Mouse (Mus musculus): ENCODE results near the gene Sema5b. TPM values are rescaled to one million over a fixed set of nuclear protein-coding genes. Genes with fewer than 3 reads are reported as not detected.

Sema5b gene
- 15.4 and 16.7 TPM in 2 replicates for polyA plus RNA-seq (2014; fragmentation: Nextera tagmentation; extraction: Ambion mirVana)

DNA sequence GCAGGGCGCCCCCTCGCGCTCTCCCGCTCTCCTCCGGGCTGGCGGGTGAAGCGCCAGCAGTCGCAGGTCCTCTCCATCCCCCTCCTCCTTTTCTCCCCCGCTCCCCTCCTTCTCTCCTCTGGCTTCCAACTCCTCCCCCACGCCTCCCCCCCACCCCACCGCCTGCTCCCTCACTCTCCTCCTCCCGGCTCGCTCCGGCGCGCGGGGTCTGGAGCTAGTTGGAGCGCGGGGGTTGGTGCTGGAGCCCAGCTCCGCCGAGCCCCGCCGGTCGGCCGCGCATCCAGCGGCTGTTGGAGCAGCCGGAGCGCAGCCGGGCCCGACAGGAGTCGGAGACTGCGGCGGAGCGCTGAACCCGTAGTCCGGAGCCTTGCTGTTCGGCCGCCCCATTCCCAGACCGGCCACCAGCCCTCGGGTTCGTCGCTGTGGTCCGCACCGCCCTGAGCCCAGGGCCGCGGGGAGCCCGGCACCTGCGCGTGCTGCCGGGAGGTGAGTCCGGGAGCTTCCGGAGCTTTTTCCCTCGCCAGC, at the start of gene Sema5b:
TSS of gene Sema5b (plus strand) at position 29 of the 525 bp plus-strand sequence.
- H3K9ac ChIP-seq = peak within 1 kb of the TSS; percentile 78
- 0% methylated on average over 47 of the region's 54 CpGs for WGBS
- peak within 1 kb of the TSS; percentile 90 for H3K4me2 ChIP-seq (replicated peaks)
- H3K27me3 ChIP-seq (ENCODE audit: control insufficient read depth, insufficient read depth, low read length) = no peaks in the 10 kb centered on the region
- no peaks in the 10 kb centered on the region for H3K9me3 ChIP-seq (ENCODE audit: control insufficient read depth, low read length)
- H3K4me3 ChIP-seq (replicated peaks; ENCODE audit: low read length) = peak within 1 kb of the TSS; percentile 73
- DNase-seq (ENCODE audit: low spot score) (peak; percentile 77), ATAC-seq (ENCODE audit: low FRiP score) (peak; percentile 88)
- H3K4me1 ChIP-seq (replicated peaks; ENCODE audit: control insufficient read depth, insufficient read depth, low read length) = peaks cover 11% of the 10 kb centered on the region
- H3K27ac ChIP-seq = peak within 1 kb of the TSS; percentile 82
- no peaks in the 10 kb centered on the region for H3K36me3 ChIP-seq (replicated peaks; ENCODE audit: control insufficient read depth, insufficient read depth)

DNA sequence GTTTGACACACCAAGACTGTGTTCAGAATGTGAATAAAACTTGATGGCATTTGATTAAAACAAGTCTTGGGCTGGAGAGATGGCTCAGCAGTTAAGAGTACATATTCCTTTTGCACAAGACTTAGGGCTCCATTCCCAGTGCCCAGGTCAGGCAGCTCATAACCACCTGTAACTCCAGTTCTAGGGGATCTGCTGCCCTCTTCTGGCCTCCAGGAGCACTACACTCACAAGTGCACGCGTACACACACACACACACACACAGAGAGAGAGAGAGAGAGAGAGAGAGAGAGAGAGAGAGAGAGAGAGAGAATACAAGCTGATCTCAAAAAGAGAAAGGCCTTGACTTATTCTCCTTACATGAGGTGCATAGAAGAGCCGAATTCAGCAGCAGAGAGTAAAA, 40.6 kb upstream of the Sema5b start:
- Histone ChIP-seq H3K27ac (no peak overlapping the region), H3K36me3 (replicated peaks; ENCODE audit: control insufficient read depth, insufficient read depth) (no peaks in the 10 kb centered on the region), H3K4me1 (replicated peaks; ENCODE audit: control insufficient read depth, insufficient read depth, low read length) (no peaks in the 10 kb centered on the region), H3K4me2 (replicated peaks) (no peak overlapping the region), H3K9me3 (ENCODE audit: control insufficient read depth, low read length) (no peaks in the 10 kb centered on the region), H3K9ac (no peak overlapping the region), H3K4me3 (replicated peaks; ENCODE audit: low read length) (no peak overlapping the region), H3K27me3 (ENCODE audit: control insufficient read depth, insufficient read depth, low read length) (no peaks in the 10 kb centered on the region)
- 93% methylated on average over 3 of the region's 3 CpGs for WGBS
- no peak for DNase-seq (ENCODE audit: low spot score)
- no peak for ATAC-seq (ENCODE audit: low FRiP score)

- WGBS = 37% methylated on average over 4 of the region's 4 CpGs
These were observed 39.7 kb upstream of the Sema5b start for GRCm38 (mm10) chr16:35501106-35501760.

GRCm38 (mm10) chr16:35502456-35502855, 38.5 kb upstream of the Sema5b start:
- H3K4me1 ChIP-seq (replicated peaks; ENCODE audit: control insufficient read depth, insufficient read depth, low read length) = no peaks in the 10 kb centered on the region
- no peak overlapping the region for H3K27ac ChIP-seq
- H3K9ac ChIP-seq = no peak overlapping the region
- no peaks in the 10 kb centered on the region for H3K27me3 ChIP-seq (ENCODE audit: control insufficient read depth, insufficient read depth, low read length)
- no peaks in the 10 kb centered on the region for H3K36me3 ChIP-seq (replicated peaks; ENCODE audit: control insufficient read depth, insufficient read depth)
- H3K4me3 ChIP-seq (replicated peaks; ENCODE audit: low read length) = no peak overlapping the region
- no peaks in the 10 kb centered on the region for H3K9me3 ChIP-seq (ENCODE audit: control insufficient read depth, low read length)
- DNase-seq (ENCODE audit: low spot score) (no peak), ATAC-seq (ENCODE audit: low FRiP score) (no peak)
- WGBS = 79% methylated on average over 11 of the region's 11 CpGs
- no peak overlapping the region for H3K4me2 ChIP-seq (replicated peaks)

More at GRCm38 (mm10) chr16:35501106-35501760, 39.7 kb upstream of the Sema5b start:
- H3K9ac ChIP-seq = no peak overlapping the region
- H3K4me2 ChIP-seq (replicated peaks) = no peak overlapping the region
- no peak overlapping the region for H3K27ac ChIP-seq
- H3K27me3 ChIP-seq (ENCODE audit: control insufficient read depth, insufficient read depth, low read length) = no peaks in the 10 kb centered on the region
- H3K4me3 ChIP-seq (replicated peaks; ENCODE audit: low read length) = no peak overlapping the region
- no peaks in the 10 kb centered on the region for H3K9me3 ChIP-seq (ENCODE audit: control insufficient read depth, low read length)
- ATAC-seq (ENCODE audit: low FRiP score) (no peak), DNase-seq (ENCODE audit: low spot score) (no peak)
- H3K4me1 ChIP-seq (replicated peaks; ENCODE audit: control insufficient read depth, insufficient read depth, low read length) = no peaks in the 10 kb centered on the region
- no peaks in the 10 kb centered on the region for H3K36me3 ChIP-seq (replicated peaks; ENCODE audit: control insufficient read depth, insufficient read depth)

DNA sequence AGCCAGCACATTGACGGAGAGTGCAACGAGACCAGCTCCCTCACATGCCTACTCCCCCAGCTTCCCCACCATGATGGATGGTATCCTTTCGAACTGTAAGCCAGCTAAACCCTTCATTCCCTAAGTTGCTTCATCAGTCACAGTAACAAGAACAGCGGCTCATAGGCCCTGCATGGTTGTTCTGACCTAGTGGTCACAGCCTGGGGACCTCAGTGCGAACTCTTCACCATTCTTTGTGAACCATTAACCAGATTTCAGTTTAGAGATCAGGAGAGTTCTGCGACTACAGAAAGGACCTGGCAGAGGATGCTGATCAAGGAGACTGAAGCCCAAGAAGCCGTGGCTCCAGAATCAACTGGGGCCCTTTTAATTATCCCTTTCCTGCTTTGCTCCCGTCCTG, 36.7 kb upstream of the Sema5b start:
- H3K27me3 ChIP-seq (ENCODE audit: control insufficient read depth, insufficient read depth, low read length) = no peaks in the 10 kb centered on the region
- no peak overlapping the region for H3K27ac ChIP-seq
- DNase-seq (ENCODE audit: low spot score) (no peak), ATAC-seq (ENCODE audit: low FRiP score) (no peak)
- no peaks in the 10 kb centered on the region for H3K9me3 ChIP-seq (ENCODE audit: control insufficient read depth, low read length)
- no peak overlapping the region for H3K4me3 ChIP-seq (replicated peaks; ENCODE audit: low read length)
- WGBS = 92% methylated on average over 8 of the region's 8 CpGs
- H3K4me1 ChIP-seq (replicated peaks; ENCODE audit: control insufficient read depth, insufficient read depth, low read length) = no peaks in the 10 kb centered on the region
- no peak overlapping the region for H3K9ac ChIP-seq
- no peak overlapping the region for H3K4me2 ChIP-seq (replicated peaks)
- H3K36me3 ChIP-seq (replicated peaks; ENCODE audit: control insufficient read depth, insufficient read depth) = no peaks in the 10 kb centered on the region

DNA sequence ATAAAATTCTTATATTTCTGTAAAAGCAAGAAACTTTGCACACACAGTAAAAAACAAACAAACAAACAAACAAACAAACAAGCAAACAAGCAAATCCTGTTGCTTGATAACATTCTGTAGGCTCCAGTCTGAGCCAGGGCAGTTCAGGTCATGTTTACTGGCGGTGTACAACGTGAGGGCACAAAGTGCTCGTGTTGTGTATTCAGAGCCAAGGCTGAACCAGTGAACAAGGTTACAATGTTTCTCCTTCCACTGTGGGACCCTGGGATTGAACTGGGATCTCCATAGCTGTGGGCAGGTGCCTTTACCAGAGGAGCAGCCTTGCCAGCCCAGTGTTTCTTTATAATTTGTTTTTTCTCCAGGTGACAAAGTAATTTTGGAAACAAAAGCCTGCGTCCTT, 35.2 kb upstream of the Sema5b start:
- no peak overlapping the region for H3K9ac ChIP-seq
- no peaks in the 10 kb centered on the region for H3K27me3 ChIP-seq (ENCODE audit: control insufficient read depth, insufficient read depth, low read length)
- no peak overlapping the region for H3K4me3 ChIP-seq (replicated peaks; ENCODE audit: low read length)
- no peak overlapping the region for H3K27ac ChIP-seq
- whole genome bisulfite sequencing = 91% methylated on average over 4 of the region's 4 CpGs
- no peak overlapping the region for H3K4me2 ChIP-seq (replicated peaks)
- H3K36me3 ChIP-seq (replicated peaks; ENCODE audit: control insufficient read depth, insufficient read depth) = no peaks in the 10 kb centered on the region
- ATAC-seq (ENCODE audit: low FRiP score) (no peak), DNase-seq (ENCODE audit: low spot score) (no peak)
- no peaks in the 10 kb centered on the region for H3K4me1 ChIP-seq (replicated peaks; ENCODE audit: control insufficient read depth, insufficient read depth, low read length)
- no peaks in the 10 kb centered on the region for H3K9me3 ChIP-seq (ENCODE audit: control insufficient read depth, low read length)

GRCm38 (mm10) chr16:35508581-35508980, 32.4 kb upstream of the Sema5b start:
- WGBS = 81% methylated on average over 6 of the region's 6 CpGs

DNA sequence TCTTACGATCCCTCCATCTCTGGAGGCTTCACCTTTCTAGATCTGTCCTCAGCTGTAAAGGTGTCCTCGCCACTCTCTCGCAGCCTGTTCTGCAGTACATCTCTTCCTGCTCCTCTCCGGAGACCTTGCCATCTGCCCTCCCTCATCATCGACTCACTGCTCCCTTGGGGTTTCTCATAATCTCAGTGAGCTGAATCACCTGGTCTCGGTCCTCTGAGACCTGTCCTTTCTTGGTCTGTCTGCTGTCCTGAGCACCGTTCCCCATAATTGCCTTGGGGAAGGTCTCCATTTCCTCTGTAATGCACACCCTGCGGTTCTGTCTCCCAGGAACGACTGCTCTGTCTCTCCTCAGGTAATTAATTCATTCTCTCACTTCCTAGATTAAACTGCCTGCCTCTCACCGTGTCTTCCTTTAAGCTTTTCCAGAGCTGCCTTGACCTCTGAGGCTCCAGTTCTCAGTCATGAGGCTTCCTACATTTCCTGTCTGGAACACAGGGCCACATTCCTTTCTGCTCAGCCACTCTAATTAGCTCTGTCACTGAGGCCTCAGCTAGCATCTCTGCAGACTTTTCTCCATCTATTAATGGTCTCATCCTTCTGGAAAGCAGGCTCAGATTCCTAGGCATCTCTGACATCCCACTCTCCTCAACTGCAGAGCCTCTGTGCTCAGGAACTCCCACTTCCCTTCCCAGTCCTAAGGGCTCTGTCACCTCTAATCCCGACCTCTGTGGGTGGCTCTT, 31.4 kb upstream of the Sema5b start:
- Histone ChIP-seq H3K27me3 (ENCODE audit: control insufficient read depth, insufficient read depth, low read length) (no peaks in the 10 kb centered on the region), H3K4me3 (replicated peaks; ENCODE audit: low read length) (no peak overlapping the region), H3K27ac (no peak overlapping the region), H3K9me3 (ENCODE audit: control insufficient read depth, low read length) (no peaks in the 10 kb centered on the region), H3K9ac (no peak overlapping the region), H3K36me3 (replicated peaks; ENCODE audit: control insufficient read depth, insufficient read depth) (no peaks in the 10 kb centered on the region), H3K4me1 (replicated peaks; ENCODE audit: control insufficient read depth, insufficient read depth, low read length) (no peaks in the 10 kb centered on the region), H3K4me2 (replicated peaks) (no peak overlapping the region)
- ATAC-seq (ENCODE audit: low FRiP score) (no peak), DNase-seq (ENCODE audit: low spot score) (no peak)
- 52% methylated on average over 11 of the region's 11 CpGs for WGBS

More at GRCm38 (mm10) chr16:35508581-35508980, 32.4 kb upstream of the Sema5b start:
- ATAC-seq (ENCODE audit: low FRiP score) = no peak
- H3K4me1 ChIP-seq (replicated peaks; ENCODE audit: control insufficient read depth, insufficient read depth, low read length) = no peaks in the 10 kb centered on the region
- no peaks in the 10 kb centered on the region for H3K27me3 ChIP-seq (ENCODE audit: control insufficient read depth, insufficient read depth, low read length)
- no peaks in the 10 kb centered on the region for H3K9me3 ChIP-seq (ENCODE audit: control insufficient read depth, low read length)
- no peak for DNase-seq (ENCODE audit: low spot score)
- no peak overlapping the region for H3K4me2 ChIP-seq (replicated peaks)
- no peak overlapping the region for H3K27ac ChIP-seq
- no peak overlapping the region for H3K9ac ChIP-seq
- no peak overlapping the region for H3K4me3 ChIP-seq (replicated peaks; ENCODE audit: low read length)
- no peaks in the 10 kb centered on the region for H3K36me3 ChIP-seq (replicated peaks; ENCODE audit: control insufficient read depth, insufficient read depth)

DNA sequence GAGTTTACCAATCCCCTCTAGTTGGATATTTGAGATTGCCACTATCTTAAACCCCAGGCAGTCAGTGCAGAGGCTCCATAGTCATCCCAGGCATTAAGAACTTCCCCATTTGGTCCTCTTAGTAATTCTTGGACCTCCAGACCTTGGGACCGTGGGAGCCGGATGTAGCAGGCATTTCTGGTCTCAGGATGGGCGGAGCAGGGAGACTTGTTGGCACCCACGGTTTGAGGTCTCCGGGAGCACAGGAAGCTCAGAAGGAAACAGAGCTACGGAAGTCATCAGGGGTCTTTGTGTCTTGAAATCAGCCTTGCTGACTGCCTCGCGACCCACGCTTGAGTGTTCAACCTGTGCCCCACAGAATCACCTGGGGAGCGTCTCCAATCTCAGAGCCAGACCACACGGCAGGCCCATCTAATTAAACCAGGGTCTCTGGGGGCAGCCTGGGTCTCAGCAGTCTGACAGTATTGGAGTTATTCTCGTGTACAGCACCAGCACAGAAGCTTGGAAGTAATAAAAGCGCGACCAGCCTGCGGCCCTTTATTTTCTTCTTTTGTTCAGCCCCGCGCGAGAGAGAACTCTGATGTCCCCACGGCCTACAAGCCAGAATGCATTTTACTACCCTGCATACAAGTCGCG, 24.9 kb upstream of the Sema5b start:
- no peaks in the 10 kb centered on the region for H3K36me3 ChIP-seq (replicated peaks; ENCODE audit: control insufficient read depth, insufficient read depth)
- no peak overlapping the region for H3K4me2 ChIP-seq (replicated peaks)
- no peak overlapping the region for H3K9ac ChIP-seq
- H3K4me1 ChIP-seq (replicated peaks; ENCODE audit: control insufficient read depth, insufficient read depth, low read length) = peaks cover 11% of the 10 kb centered on the region
- WGBS = 41% methylated on average over 21 of the region's 21 CpGs
- DNase-seq (ENCODE audit: low spot score) = peak; percentile 45
- ATAC-seq (ENCODE audit: low FRiP score) = no peak
- no peaks in the 10 kb centered on the region for H3K9me3 ChIP-seq (ENCODE audit: control insufficient read depth, low read length)
- H3K27ac ChIP-seq = no peak overlapping the region
- H3K4me3 ChIP-seq (replicated peaks; ENCODE audit: low read length) = no peak overlapping the region
- no peaks in the 10 kb centered on the region for H3K27me3 ChIP-seq (ENCODE audit: control insufficient read depth, insufficient read depth, low read length)
